Mouse (Mus musculus) embryo, embryonic 9.5 days (tissue): ENCODE measurements around the gene Trpm5.

Experiments
- DNase-seq: peaks from one replicate; pipeline ENCODE4 v3.0.0-alpha.2; 2017; ENCODE audit errors: extremely low spot score

Gene Trpm5

GRCm38 (mm10) chr7:143038174-143038931, 56.1 kb downstream of the Trpm5 start:
- DNase-seq = no peak

- DNase-seq = no peak
Observed at GRCm38 (mm10) chr7:143037306-143037705, 57.1 kb downstream of the Trpm5 start.

GRCm38 (mm10) chr7:143036787-143037186, 57.7 kb downstream of the Trpm5 start:
- no peak for DNase-seq

GRCm38 (mm10) chr7:143034519-143035450, 59.7 kb downstream of the Trpm5 start:
- no peak for DNase-seq

- no peak for DNase-seq
Observed at GRCm38 (mm10) chr7:143034112-143034511, 60.3 kb downstream of the Trpm5 start.

GRCm38 (mm10) chr7:143033581-143033980, 60.9 kb downstream of the Trpm5 start:
- DNase-seq = no peak

- no peak for DNase-seq
Observed at GRCm38 (mm10) chr7:143031816-143032215, 62.6 kb downstream of the Trpm5 start.

GRCm38 (mm10) chr7:143027196-143027595, 67.2 kb downstream of the Trpm5 start:
- no peak for DNase-seq

- no peak for DNase-seq
Observed at GRCm38 (mm10) chr7:143025496-143025895, 68.9 kb downstream of the Trpm5 start.

- DNase-seq = no peak
Observed at GRCm38 (mm10) chr7:143024293-143024692, 70.1 kb downstream of the Trpm5 start.

- no peak for DNase-seq
Observed at GRCm38 (mm10) chr7:143023499-143023898, 70.9 kb downstream of the Trpm5 start.

GRCm38 (mm10) chr7:143021356-143022164, 72.9 kb downstream of the Trpm5 start:
- DNase-seq = no peak

- DNase-seq = no peak
Observed at GRCm38 (mm10) chr7:143020764-143021163, 73.7 kb downstream of the Trpm5 start.

- DNase-seq = no peak
Observed at GRCm38 (mm10) chr7:143020040-143020439, 74.4 kb downstream of the Trpm5 start.
